Mouse (Mus musculus): ENCODE results near the gene Acads. TPM values are rescaled to one million over a fixed set of nuclear protein-coding genes. Genes with fewer than 3 reads are reported as not detected.
A peak's percentile ranks its signal among the peaks of the same experiment; 100 is the strongest.
"Not testable (repeated sequence)": the region's sequence is repeated elsewhere in the genome, so short reads cannot be mapped to it uniquely, and the experiment has no call there.

The Acads gene
- polyA plus RNA-seq, 1 experiment from 2014 or later, result 38.5 TPM

DNA sequence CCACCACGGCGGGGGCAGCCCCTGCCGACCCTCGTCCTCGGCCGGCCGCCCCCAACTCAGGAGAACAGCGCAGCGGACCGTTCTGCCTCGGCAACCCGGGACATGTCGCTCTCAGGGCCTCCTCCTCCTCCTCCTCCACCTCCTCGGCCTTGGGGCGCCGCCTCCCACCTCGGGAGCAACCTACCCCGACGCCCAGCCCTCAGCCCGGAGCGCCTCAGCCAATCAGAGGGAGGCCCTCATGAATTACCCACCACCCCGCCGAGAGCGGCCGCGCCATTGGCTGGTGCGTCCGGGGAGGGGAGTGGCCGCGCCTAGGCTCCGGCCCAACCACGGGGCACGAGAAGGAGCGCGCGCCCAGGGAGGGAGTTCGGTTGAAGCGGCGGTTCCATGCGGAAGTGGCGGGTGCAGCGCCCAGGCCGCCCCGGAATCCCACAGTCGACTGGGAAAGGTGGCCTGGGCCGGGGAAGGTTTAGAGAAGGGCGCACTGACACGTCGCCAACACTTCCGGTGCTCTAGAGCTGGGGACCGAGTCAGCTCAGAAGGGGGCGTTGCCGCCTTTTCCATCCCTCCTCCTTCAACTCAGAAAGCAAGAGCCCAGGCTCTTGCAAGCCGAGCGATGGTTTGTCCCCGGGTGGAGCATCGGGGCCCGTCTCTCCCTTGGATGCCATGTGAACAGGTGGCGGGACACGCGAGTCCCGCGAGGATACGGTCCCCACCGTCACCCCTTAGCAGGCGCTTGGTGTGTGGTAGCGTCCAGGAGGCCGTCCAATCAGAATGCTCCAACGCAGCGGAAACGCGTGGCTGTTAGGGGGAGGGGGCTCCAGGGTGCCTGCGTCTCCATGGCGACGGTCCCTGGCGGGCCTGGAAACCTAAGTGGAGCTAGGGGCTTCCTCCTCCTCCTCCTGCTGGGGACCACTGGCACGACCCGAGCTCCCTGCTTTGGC lies 39.2 kb upstream of the Acads start, which contains the start of gene Mlec:
TSS of gene Mlec (minus strand) at position 140 of the 944 bp plus-strand sequence.
- under 1% methylated on average over 75 of the region's 78 CpGs for WGBS
- peak; percentile 96 for ATAC-seq (ENCODE audit: low FRiP score, low read depth)
- peaks cover 36% of the 10 kb centered on the region for H3K4me1 ChIP-seq
- H3K4me2 ChIP-seq (replicated peaks), result peak within 1 kb of the TSS; percentile 92
- H3K9me3 ChIP-seq, result no peaks in the 10 kb centered on the region
- H3K36me3 ChIP-seq, result 0 out of 2 replicates have a peak, but pooled peaks cover 3% of the 10 kb centered on the region
- H3K27me3 ChIP-seq, result no peaks in the 10 kb centered on the region
- H3K4me3 ChIP-seq, result peak within 1 kb of the TSS; percentile 96
- H3K9ac ChIP-seq (replicated peaks), result peak within 1 kb of the TSS; percentile 98
- H3K27ac ChIP-seq (replicated peaks), result peak within 1 kb of the TSS; percentile 93

DNA sequence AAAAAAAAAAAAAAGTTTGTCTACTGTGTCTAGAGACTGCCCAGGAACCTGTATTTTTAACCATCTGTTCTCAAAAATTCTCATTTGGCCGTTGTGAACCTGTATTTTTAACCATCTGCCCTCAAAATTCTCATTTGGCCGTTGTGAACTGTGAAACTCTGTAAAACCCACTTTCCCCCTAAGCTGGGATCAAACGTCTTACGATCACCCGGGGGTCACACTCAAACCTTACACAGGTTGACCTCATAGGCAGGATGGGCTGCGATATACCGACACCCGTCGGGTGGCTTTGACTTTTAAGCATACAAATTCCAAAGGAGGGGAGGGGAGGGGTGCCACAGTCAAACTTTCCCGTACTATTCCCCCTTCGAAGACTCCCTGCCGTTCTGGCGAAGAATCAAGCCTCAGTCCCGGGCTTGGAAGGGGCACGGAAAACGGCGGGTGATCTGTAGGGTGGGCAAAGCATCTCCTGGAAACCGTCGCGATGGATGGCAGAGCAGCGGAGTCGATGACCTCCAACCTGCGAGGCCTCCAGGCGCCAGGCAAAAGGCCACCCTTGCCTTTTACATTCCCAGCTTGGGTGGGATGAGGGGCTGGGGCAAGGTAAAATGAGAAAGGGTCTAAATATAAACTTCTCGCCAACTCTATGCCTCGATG lies 37.9 kb upstream of the Acads start:
- H3K9me3 ChIP-seq, result no peaks in the 10 kb centered on the region
- no peak for ATAC-seq (ENCODE audit: low FRiP score, low read depth)

DNA sequence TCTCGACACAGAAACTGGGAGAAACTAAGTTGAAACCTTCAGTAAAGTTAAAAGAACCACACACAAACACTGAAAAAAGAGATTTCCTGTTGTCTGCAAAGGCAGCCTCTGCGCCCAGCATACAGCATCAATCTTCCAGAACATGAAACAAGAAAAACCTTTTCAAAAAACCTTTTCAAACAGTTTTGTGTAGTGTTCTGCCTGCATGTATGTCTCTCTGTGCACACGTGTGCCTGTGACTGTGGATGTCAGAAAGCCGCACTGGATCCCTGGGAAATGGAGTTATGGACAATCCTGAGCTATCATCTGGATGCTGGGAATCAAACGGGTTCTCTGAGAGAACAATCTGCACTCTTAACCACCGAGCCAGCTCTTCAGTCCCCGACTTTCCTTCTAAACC lies 37.3 kb upstream of the Acads start:
- Histone ChIP-seq H3K27me3 (no peaks in the 10 kb centered on the region), H3K4me3 (peak overlapping the region; percentile 96), H3K9ac (replicated peaks) (peak overlapping the region; percentile 50; the same call in 1 of the 2 replicates), H3K4me1 (peaks cover 37% of the 10 kb centered on the region), H3K9me3 (no peaks in the 10 kb centered on the region), H3K4me2 (replicated peaks) (peak overlapping the region; percentile 92), H3K27ac (replicated peaks) (no peak overlapping the region), H3K36me3 (0 out of 2 replicates have a peak, but pooled peaks cover 5% of the 10 kb centered on the region)
- ATAC-seq (ENCODE audit: low FRiP score, low read depth), result no peak
- WGBS, result 69% methylated on average over 7 of the region's 7 CpGs

More for the DNA sequence above, 37.9 kb upstream of the Acads start:
- Histone ChIP-seq H3K27me3 (no peaks in the 10 kb centered on the region), H3K9ac (replicated peaks) (peak overlapping the region; percentile 98), H3K4me3 (peak overlapping the region; percentile 96), H3K36me3 (0 out of 2 replicates have a peak, but pooled peaks cover 5% of the 10 kb centered on the region), H3K4me2 (replicated peaks) (peak overlapping the region; percentile 92), H3K4me1 (peaks cover 37% of the 10 kb centered on the region), H3K27ac (replicated peaks) (peak overlapping the region; percentile 93)
- 2% methylated on average over 26 of the region's 26 CpGs for WGBS

DNA sequence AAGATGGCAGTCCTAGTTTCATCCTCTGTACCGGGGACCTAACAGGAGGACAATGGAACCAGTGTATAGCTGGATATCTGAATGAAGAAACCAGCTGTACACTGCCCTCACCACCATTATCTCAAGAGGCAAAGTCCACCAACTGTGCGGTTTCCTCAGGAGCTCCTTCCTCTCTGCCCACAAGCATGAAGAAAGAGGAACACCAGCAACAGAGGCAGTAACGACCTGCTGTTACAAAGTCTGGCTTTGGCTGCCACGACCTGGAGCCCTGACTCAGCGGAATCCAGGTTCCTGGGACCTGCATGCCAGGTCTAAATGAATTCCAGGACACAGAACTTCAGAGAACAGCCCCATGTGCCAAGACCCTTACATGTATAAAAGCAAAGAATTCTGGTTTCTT lies 36.7 kb upstream of the Acads start:
- Histone ChIP-seq H3K9me3 (no peaks in the 10 kb centered on the region), H3K4me3 (peak overlapping the region; percentile 96), H3K9ac (replicated peaks) (peak overlapping the region; percentile 50), H3K27me3 (no peaks in the 10 kb centered on the region), H3K4me2 (replicated peaks) (peak overlapping the region; percentile 92), H3K36me3 (0 out of 2 replicates have a peak, but pooled peaks cover 8% of the 10 kb centered on the region), H3K4me1 (peaks cover 37% of the 10 kb centered on the region), H3K27ac (replicated peaks) (0 out of 2 replicates have a peak overlapping the region, but pooled peaks have one; percentile 20)
- ATAC-seq (ENCODE audit: low FRiP score, low read depth), result no peak
- 55% methylated on average over 5 of the region's 5 CpGs for WGBS

DNA sequence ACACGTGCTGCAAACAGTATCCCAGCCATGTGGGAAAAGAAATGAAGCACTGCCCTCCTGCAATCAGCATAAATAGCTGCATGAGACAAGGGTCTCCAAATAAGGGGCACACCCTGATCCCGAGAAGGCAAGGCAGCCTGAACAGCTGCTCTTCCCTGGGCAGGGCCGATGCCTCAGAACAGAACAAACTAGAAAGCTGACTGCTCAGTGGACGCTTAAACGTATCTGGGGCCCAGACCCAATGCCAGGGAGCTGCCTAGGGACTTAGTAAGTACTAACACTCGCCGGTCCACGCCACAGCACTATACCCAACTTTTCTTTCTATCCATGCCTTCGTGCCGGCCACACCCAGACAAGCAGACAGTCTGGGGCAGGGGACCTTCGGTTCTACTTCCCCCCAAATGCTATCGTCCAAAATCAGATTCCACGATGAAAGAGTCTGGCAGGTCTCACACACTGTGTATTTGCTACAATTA lies 36.0 kb upstream of the Acads start:
- ATAC-seq (ENCODE audit: low FRiP score, low read depth), result no peak
- Histone ChIP-seq H3K27me3 (no peaks in the 10 kb centered on the region), H3K36me3 (peaks cover 15% of the 10 kb centered on the region), H3K4me1 (peaks cover 37% of the 10 kb centered on the region), H3K4me3 (peak overlapping the region; percentile 96; the same call in 1 of the 2 replicates), H3K27ac (replicated peaks) (0 out of 2 replicates have a peak overlapping the region, but pooled peaks have one; percentile 20), H3K4me2 (replicated peaks) (peak overlapping the region; percentile 92), H3K9ac (replicated peaks) (peak overlapping the region; percentile 50), H3K9me3 (no peaks in the 10 kb centered on the region)
- WGBS, result 77% methylated on average over 13 of the region's 13 CpGs

DNA sequence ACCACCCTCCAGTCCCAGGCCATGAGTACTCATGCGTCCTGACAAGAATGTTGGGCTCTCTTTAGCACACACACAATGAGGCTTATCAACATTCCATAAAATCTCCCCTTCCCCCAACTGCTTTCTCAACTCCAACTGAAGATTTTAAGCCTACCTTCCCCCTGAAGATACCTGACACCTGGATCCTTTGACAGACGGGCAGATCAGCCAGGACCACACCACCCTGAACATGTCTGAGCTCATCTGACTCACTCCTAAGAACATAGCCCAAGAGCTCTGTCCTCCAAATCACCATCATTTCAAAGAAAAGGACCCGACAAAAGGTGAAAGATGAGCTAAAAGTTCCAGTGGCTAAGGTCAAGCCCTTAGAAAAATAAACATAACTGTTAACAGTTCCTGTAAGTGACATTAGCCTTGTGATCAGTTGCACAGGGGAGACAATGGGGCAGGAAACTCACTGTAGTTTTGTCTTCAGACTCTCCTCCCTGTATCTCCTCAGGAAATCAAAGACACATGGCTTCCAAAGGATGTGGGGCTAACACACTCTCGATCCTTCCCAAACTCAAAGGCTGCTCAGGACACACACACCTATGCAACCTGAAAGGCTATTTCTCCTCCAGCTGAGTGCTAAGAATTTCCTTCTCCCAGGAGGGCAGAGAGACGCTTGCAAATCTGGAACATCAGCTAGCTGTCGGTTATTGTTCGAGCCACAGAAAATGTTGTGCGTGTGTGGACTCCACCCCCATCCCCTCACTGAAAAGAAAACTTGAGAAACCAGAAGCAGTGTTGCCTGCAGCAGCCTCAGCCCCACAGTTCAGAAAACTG lies 33.2 kb upstream of the Acads start:
- no peak overlapping the region for H3K9ac ChIP-seq (replicated peaks)

DNA sequence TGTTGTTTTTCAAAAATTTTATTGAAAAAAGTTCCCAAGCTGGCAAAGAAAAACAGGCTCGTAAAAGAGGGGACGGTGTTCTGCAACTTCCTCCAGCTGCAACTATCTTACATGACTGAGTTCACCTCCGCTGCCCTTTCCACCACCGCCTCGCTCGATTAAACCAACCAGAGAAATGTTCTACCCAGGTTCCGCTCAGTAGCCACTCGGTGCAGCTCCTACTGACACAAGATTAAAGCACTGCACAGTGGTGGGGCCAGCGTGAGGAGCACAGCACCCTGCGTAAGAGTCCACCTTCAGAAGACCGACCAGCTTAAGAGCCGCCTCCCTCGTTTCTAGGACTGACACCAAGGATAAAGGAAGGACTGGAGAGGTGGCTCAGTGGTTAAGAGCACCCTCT lies 32.3 kb upstream of the Acads start:
- Histone ChIP-seq H3K4me1 (peaks cover 22% of the 10 kb centered on the region), H3K4me3 (no peak overlapping the region), H3K4me2 (replicated peaks) (no peak overlapping the region), H3K27ac (replicated peaks) (no peak overlapping the region), H3K36me3 (peaks cover 50% of the 10 kb centered on the region), H3K9ac (replicated peaks) (no peak overlapping the region), H3K9me3 (no peaks in the 10 kb centered on the region), H3K27me3 (no peaks in the 10 kb centered on the region)
- no peak for ATAC-seq (ENCODE audit: low FRiP score, low read depth)
- WGBS, result 87% methylated on average over 13 of the region's 13 CpGs

More for the DNA sequence above, 33.2 kb upstream of the Acads start:
- H3K4me2 ChIP-seq (replicated peaks), result no peak overlapping the region
- H3K4me1 ChIP-seq, result peaks cover 31% of the 10 kb centered on the region
- 69% methylated on average over 8 of the region's 8 CpGs for WGBS
- no peaks in the 10 kb centered on the region for H3K9me3 ChIP-seq
- H3K27ac ChIP-seq (replicated peaks), result no peak overlapping the region
- H3K4me3 ChIP-seq, result no peak overlapping the region
- H3K36me3 ChIP-seq, result peaks cover 41% of the 10 kb centered on the region
- no peak for ATAC-seq (ENCODE audit: low FRiP score, low read depth)
- no peaks in the 10 kb centered on the region for H3K27me3 ChIP-seq

DNA sequence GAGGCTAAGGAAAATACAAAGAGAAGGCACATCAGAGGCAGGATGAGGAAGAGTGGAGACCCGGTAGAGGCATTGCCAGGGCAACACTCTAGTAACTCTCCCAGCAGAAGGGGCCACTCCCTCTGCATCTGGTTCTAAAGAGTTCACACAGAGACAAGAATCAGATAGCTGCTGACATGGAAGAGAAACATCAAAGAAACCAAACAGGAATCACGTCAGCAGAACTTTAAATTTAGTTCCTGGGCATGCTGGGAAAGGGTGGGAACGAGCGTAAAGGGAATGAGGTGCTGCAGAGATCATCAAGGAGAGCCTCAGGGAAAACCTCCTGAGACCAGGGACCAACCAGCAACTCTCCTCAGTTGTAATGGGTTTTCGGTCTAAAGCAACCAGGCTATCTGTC lies 31.8 kb upstream of the Acads start:
- Histone ChIP-seq H3K9me3 (no peaks in the 10 kb centered on the region), H3K27ac (replicated peaks) (no peak overlapping the region), H3K4me2 (replicated peaks) (no peak overlapping the region), H3K4me1 (peaks cover 17% of the 10 kb centered on the region), H3K9ac (replicated peaks) (no peak overlapping the region), H3K27me3 (no peaks in the 10 kb centered on the region), H3K36me3 (peaks cover 55% of the 10 kb centered on the region), H3K4me3 (no peak overlapping the region)
- WGBS, result 87% methylated on average over 5 of the region's 5 CpGs
- ATAC-seq (ENCODE audit: low FRiP score, low read depth), result no peak

DNA sequence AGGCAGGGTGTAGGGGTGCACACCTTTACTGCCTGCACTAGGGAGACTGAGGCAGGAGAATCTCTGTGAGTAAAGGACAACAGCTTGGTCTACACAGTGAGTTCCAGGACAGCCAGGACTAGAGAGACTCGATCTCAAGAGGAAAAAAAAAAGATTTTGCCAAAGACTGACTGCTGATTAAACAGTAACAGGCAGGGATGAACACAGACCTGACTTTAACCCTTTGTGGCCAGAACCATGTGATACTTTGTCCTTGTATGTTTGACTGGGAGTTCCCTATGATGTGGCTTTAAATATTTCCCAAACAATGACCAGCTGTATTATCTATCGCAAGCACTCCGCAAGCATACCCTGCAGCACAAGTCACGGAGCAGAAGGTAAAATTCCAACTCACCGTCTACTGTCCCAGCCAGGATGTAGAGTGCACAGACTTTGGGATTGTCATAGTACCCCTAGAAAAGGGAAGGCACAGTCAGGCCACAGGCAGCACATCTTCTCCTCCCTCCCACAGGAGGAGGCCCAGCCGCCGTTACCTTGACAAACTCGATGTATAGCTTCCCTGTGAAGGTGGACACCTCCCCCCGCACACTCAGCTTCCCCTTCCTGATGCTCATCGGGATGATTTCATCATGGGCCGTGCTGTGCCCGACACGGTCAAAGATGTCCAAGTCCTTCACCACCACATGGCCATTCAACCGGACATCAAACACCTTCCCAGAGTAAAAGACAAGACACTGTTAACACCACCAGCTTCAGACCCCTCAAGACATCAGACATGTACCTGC lies 30.7 kb upstream of the Acads start:
- no peak overlapping the region for H3K27ac ChIP-seq (replicated peaks)
- no peaks in the 10 kb centered on the region for H3K9me3 ChIP-seq
- H3K27me3 ChIP-seq, result no peaks in the 10 kb centered on the region
- no peak overlapping the region for H3K4me2 ChIP-seq (replicated peaks)
- no peak for ATAC-seq (ENCODE audit: low FRiP score, low read depth)
- no peak overlapping the region for H3K9ac ChIP-seq (replicated peaks)
- no peak overlapping the region for H3K4me3 ChIP-seq
- peaks cover 6% of the 10 kb centered on the region for H3K4me1 ChIP-seq
- peaks cover 59% of the 10 kb centered on the region for H3K36me3 ChIP-seq
- 97% methylated on average over 14 of the region's 14 CpGs for WGBS

DNA sequence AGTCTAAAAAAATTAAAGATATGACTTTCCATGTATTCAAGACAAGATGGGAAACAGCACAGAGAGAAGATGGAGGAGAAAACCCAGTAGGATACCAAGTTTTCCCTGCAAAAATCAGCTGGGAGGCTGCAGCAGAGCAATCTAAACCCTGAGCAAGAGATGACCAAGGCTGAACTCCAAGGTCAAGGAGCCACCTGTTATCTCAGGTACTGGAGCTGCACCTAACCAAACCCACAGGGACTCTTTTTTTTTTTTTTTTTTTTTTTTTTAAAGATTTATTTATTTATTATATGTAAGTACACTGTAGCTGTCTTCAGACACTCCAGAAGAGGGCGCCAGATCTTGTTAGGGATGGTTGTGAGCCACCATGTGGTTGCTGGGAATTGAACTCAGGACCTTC lies 29.7 kb upstream of the Acads start:
- ATAC-seq (ENCODE audit: low FRiP score, low read depth), result not testable (repeated sequence)
- WGBS, result no CpG with 5 or more reads among the region's 1 CpGs

More for the DNA sequence above, 29.7 kb upstream of the Acads start:
- H3K27ac ChIP-seq (replicated peaks); H3K9ac ChIP-seq (replicated peaks); H3K9me3 ChIP-seq; H3K27me3 ChIP-seq; H3K4me2 ChIP-seq (replicated peaks); H3K4me1 ChIP-seq; H3K4me3 ChIP-seq: not testable (repeated sequence)
- H3K36me3 ChIP-seq, result peaks cover 59% of the 10 kb centered on the region

Measured in midbrain, embryonic 12.5 days (tissue).